Mouse (Mus musculus): ENCODE data around the gene Olfr441. TPM values are rescaled to one million over a fixed set of nuclear protein-coding genes. Genes with fewer than 3 reads are reported as not detected.
"Not testable (repeated sequence)": the region's sequence is repeated elsewhere in the genome, so short reads cannot be mapped to it uniquely, and the experiment has no call there.

Gene Olfr441
- not detected in 2 replicates for total RNA-seq (2021)
- long read RNA-seq, result 0 reads

- DNase-seq, result not testable (repeated sequence)
These were observed at the start of gene Olfr441 for GRCm38 (mm10) chr6:43106069-43106468. Gene Olfr441 (plus strand): TSS chr6:43106369.

DNA sequence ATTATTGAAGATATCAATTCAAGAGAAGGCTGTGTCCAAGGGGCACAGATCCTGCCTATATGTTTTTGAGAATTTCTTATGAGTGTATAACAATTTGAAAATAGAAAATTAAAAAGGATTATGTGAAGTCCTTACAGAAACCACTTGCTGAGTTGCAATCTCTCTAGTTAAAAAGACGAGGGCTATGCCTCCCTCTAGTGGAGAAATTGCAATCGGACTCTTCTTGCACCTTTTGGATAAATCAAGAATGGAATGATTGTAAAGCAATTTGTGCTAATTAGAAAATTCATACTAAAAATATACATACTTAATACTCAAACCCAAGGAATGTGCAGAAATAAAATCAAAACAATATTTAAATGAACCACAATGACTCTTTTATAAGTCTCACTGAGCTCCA, 27.4 kb upstream of the Olfr441 start:
- DNase-seq, result no peak

DNA sequence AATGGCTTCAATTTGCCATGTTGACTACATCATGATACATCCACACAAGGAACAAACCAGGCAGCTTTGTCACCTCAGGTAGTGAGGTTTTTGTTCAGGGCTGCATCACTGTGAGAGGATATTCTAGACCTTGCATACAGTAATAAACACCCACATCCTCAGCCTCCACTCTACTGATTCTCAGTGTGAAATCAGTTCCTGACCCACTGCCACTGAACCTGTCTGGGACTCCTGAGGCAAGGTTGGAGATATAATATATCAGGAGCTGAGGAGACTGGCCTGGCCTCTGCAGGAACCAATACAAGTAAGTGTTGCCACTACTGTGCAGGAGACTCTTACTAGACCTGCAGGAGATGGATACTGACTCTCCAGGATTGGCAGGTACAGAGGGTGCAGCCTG, 24.8 kb upstream of the Olfr441 start:
- not testable (repeated sequence) for DNase-seq

DNA sequence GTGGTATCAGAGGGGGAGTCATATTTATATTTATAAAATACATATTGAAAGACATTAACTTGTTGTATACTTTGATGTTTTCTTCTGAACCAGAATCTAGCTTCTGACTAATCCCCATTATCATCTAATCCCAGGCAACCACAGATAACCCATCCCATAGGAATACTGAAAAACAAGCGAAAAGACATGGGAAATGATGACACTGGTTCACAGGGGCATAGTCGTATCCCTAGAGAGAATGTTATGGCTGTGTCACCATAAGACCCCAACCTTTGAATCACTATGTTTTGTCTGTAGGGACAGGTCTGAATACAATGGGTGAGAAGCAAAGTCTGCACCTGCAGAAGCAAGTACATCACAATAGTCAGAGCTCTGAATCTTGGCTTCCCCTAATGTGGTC, 40.1 kb downstream of the Olfr441 start, which contains the start of gene Olfr237-ps1:
Gene Olfr237-ps1 (plus strand): TSS at position 301 of the 400 bp plus-strand sequence.
- DNase-seq, result not testable (repeated sequence)

DNA sequence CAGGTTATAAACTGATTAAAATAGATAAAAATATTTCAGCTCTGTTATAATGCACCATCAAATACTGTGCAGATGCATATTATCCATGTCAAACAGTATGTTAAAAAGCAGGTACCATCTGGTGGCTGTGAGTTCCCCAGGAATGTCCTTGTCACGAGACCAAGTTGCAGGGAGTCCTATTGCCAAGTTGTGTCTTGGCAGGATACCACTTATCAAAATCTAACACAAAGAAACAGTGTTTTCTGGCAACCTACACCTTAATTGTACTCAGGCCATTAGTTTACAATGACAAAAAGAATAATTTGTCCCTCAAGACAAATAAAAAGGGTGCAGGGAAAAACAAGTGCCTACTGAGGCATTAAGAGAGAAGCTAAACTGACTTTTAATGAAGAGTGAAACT, 53.3 kb downstream of the Olfr441 start:
- DNase-seq, result no peak

GRCm38 (mm10) chr6:43162982-43163381, 56.8 kb downstream of the Olfr441 start, which contains the start of gene Olfr437:
Gene Olfr437 (plus strand): TSS chr6:43163282.
- DNase-seq, result no peak

DNA sequence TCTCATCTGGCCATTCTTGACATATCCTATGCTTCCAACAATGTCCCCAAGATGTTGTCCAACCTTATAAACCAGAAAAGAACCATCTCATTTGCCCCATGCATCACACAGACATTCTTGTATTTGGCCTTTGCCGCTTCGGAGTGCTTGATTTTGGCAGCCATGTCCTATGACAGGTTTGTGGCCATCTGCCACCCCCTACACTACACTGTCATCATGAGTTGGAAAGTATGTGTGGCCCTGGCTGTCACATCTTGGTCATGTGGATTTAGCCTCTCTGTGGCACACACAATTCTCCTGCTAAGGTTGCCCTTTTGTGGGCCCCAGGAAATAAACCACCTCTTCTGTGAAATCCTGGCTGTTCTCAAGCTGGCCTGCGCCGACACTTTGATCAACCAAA, 61.1 kb downstream of the Olfr441 start:
- no peak for DNase-seq

Other genes starting within 250 kb of the Olfr441 start
- gene Olfr448, start 215.9 kb upstream of the Olfr441 start, total RNA-seq (2021), result not detected in 2 replicates
- gene Olfr447, start 197.5 kb upstream of the Olfr441 start, total RNA-seq (2021), result not detected in 2 replicates
- gene Olfr446, start 185.0 kb upstream of the Olfr441 start, total RNA-seq (2021), result not detected in 2 replicates
- gene Olfr444, start 157.3 kb upstream of the Olfr441 start, total RNA-seq (2021), result not detected in 2 replicates
- not detected in 2 replicates for gene Olfr237-ps1, start 40.2 kb downstream of the Olfr441 start, total RNA-seq (2021)
- gene Olfr437, start 56.9 kb downstream of the Olfr441 start, total RNA-seq (2021), result not detected in 2 replicates
- gene Olfr13, start 65.8 kb downstream of the Olfr441 start, total RNA-seq (2021), result not detected in 2 replicates
- gene Olfr435, start 90.8 kb downstream of the Olfr441 start, total RNA-seq (2021), result not detected in 2 replicates
- gene Olfr434, start 106.7 kb downstream of the Olfr441 start, total RNA-seq (2021), result not detected in 2 replicates
- gene Olfr47, start 125.2 kb downstream of the Olfr441 start, total RNA-seq (2021), result not detected in 2 replicates
- 21.9 and 22.2 TPM in 2 replicates for gene Arhgef5, start 159.2 kb downstream of the Olfr441 start, total RNA-seq (2021)
- not detected in 2 replicates for gene Nobox, start 203.2 kb downstream of the Olfr441 start, total RNA-seq (2021)

Measured in adrenal gland, postnatal 25 days (tissue).